Mouse (Mus musculus): ENCODE data around the gene Sun1.

- TF ChIP-seq POLR2A (IDR thresholded peaks at IDR 0.05; ENCODE audit: borderline replicate concordance, extremely low read depth, insufficient read depth, insufficient read length, poor library complexity, severe bottlenecking) = no peak
- TF ChIP-seq CTCF (IDR thresholded peaks at IDR 0.05; ENCODE audit: borderline replicate concordance, extremely low read depth, insufficient read depth, insufficient read length) = no peak
Observed at GRCm38 (mm10) chr5:139216121-139216520, 15.7 kb downstream of the Sun1 start.

All from brain, embryonic 14.5 days (tissue).